Mouse (Mus musculus) adrenal gland, adult 2 months (tissue): Measurements from ENCODE around the gene Ppy. TPM values are rescaled to one million over a fixed set of nuclear protein-coding genes. Genes with fewer than 3 reads are reported as not detected.

Experiments
- DNase-seq: peaks from one replicate; pipeline ENCODE4 v3.0.0; 2021
- long read RNA-seq: library from polyadenylated mRNA; stranded (forward); transcript quantifications from one replicate; pipeline ENCODE4 v2.0.0, GENCODE M21; 2021
- polyA plus RNA-seq: library from polyadenylated mRNA; depleted of rRNA; stranded (reverse); fragments of >200 nt; gene quantifications from 2 replicates; pipeline ENCODE4 v1.2.3, GENCODE M21; 2012; rRNA removed
- total RNA-seq, 2 experiments: library from RNA; stranded (reverse); gene quantifications; 2 replicates each; pipeline ENCODE4 v1.2.3; 2021

The Ppy gene
- total RNA-seq (not detected), polyA plus RNA-seq (not detected in 2 replicates)
- long read RNA-seq, result 0 reads

- no peak for DNase-seq
Observed at GRCm38 (mm10) chr11:102101219-102101618, at the start of gene Ppy. TSS of gene Ppy (minus strand) at chr11:102101319.

DNA sequence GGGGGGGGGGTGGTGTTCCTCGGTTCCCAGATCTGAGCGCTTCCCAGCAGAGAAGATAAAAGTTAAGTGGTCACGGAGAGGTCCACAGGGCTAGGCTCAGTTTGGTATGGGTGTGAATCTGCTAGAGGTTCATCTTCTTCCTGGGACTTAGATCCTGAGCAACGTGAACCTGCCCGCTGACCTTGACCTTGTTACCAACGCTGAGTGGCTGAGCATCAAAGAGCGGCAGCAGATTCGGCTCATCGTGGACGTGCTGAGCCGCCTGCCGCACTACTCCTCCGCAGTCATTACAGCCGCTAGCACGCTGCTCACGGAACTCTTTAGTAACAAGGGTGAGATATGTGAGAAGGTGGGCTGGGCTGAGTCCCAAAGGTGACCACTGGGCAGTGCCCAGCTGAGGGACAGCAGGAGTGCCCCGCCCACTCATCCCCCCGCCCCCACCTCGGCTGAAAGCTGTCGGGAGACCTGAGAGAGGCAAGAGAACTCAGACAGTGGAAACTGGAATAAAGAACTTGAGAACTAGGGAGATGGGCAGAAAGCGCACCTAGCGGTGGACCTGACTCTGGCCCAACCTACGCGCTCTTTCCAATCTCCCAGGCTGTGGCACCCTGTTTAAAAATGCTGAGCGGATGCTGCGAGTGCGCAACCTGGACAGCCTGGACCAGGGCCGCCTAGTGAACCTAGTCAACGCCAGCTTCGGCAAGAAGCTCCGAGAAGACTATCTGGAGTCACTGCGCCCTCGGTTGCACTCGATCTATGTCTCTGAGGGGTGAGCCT is 46.3 kb upstream of the Ppy start:
- no peak for DNase-seq

- DNase-seq, result no peak
Observed at GRCm38 (mm10) chr11:102146531-102146930, 45.4 kb upstream of the Ppy start.

DNA sequence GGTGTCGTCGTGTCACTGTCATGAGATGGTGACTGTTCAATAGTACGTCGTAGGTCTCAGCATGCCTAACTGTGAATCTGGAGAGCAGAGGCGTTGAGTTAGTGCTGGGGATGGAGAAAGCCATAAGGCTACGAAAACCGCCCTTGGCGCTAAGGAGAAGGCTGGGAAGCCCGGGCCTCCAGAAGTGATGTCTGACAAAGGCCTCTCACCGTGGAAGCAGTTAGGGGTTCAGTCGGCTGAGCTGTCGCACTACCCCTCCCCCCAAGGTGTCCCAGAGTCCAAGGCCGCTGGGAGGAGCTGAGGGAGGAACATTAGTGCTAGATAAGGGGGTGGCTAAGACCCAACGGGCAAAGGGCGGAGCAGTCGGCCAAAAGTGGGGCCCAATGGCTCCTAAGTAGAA is 44.9 kb upstream of the Ppy start:
- DNase-seq, result peak; percentile 43

- peak; percentile 34 for DNase-seq
Observed at GRCm38 (mm10) chr11:102145471-102146001, 44.4 kb upstream of the Ppy start, which contains the start of gene Nags. TSS of gene Nags (plus strand) at chr11:102145513.

GRCm38 (mm10) chr11:102144957-102145470 is 43.9 kb upstream of the Ppy start:
- DNase-seq, result no peak

- no peak for DNase-seq
Observed at GRCm38 (mm10) chr11:102142355-102142754, 41.2 kb upstream of the Ppy start.

GRCm38 (mm10) chr11:102140508-102140907 is 39.4 kb upstream of the Ppy start:
- peak; percentile 58 for DNase-seq

DNA sequence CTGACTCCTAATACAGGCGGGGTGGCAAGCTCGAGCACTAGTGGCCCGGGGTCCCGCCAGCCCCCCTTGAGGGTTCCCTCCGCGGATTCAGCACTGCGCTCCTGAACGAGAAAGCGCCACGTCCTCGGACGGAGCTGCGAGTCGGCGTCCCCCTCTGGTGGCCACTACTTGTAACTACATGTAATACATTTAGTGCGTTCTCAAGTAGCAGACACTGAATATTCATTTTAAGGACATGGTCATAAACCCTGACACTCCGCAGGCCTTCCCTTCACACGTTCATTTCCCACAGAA is 37.3 kb upstream of the Ppy start:
- DNase-seq, result peak; percentile 64

- no peak for DNase-seq
Observed at GRCm38 (mm10) chr11:102137625-102138446, 36.7 kb upstream of the Ppy start.

- DNase-seq, result no peak
Observed at GRCm38 (mm10) chr11:102134516-102134915, 33.4 kb upstream of the Ppy start.

DNA sequence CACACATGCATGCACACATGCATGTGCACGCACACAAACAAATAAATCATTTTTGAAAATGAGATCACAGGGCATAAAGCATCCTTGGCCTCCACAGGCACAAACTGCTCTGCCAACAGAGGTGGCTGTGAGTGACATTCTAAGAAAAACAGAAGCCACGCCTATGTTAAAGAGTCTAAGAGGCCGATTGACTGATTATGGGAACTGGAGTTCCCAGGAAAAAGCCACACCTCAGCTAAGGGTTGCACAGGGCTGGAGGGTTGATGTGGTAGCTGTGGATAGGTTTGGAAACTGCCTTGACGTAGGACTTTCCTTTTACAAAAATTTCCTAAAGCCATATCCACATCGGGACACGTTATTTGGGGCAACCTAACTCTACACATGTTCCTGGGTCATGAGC is 16.3 kb upstream of the Ppy start:
- no peak for DNase-seq

- DNase-seq, result no peak
Observed at GRCm38 (mm10) chr11:102116241-102116640, 15.1 kb upstream of the Ppy start.

DNA sequence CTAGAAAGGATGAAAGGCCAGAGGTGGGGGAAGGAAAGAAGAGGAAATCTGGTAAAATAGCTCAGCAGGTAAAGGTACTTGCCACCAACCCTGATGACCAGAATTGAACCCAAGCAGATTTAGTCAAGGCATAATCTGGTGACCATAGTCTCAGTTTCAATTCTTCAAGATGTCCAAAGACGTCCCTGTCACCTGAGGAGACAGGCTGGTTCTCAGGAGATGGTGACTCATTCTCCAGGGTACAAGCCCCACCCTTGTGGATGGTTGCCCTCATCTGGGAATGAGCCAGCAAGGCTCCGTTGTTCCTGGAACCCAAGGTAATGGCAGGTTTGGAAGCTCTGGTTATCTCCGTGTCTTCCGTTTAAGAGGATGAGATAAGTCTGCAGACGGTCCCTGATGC is 10.5 kb upstream of the Ppy start:
- DNase-seq, result no peak

DNA sequence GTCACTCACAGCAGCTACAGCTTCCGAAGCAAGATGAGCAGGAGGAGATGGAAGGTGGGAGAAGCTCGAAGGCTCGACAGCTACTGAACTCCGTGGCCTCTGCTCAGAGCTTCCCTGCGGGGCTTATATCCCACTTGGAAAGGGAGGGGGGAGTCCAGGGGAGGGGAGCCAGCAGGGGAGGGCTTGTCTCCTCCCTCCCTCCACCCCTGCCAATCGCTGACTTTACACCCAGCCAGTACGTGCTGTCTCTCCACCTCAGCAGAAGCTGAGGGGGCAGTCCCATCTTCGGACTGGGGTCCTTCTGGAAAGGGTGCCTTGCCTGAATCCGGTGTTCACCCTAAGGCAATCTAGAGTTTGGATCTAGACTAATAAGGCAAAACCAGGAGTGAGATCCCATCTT is 6.6 kb upstream of the Ppy start, which contains the start of gene Pyy:
Gene Pyy (minus strand): TSS at position 101 of the 400 bp plus-strand sequence.
- DNase-seq, result no peak

GRCm38 (mm10) chr11:102106911-102107310 is 5.8 kb upstream of the Ppy start:
- DNase-seq, result no peak

DNA sequence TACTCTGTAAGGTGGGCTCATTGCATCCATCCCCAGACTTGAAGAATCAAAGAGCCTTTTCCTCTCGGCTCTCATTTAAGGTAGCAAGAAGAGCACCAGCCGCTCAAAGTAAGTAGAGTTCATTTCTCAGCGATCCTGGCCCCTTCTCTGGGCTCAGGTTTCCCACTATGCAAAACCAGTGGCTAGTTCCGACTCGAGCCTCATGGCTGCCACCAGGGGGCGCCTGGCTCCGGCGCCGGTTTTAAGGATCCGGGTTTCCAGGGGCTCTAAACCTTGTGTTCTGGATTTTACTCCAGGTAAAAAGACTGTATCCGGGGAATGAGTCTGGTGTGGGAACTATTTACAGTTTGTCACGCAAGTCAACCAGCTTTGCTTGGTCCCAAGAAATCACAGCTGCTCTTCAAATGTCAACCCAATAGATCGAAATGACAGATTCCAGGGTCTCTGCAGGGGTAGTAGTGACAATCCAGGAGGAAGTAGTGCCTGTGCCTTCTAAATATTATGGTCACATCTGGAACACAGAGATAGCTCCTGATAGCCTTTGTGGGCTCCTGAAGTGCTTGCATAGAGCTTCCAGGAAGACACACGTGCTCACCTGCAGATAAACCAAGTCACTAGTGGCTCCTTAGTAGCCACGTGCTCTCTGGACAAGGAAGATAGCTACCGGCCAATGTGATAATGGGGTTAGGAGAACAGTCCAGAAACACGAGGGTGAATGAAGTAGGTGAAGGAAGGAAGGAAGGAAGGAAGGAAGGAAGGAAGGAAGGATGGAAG is 1.6 kb upstream of the Ppy start:
- DNase-seq, result peak; percentile 55

GRCm38 (mm10) chr11:102096887-102097391 is 4.2 kb downstream of the Ppy start:
- peak; percentile 79 for DNase-seq

DNA sequence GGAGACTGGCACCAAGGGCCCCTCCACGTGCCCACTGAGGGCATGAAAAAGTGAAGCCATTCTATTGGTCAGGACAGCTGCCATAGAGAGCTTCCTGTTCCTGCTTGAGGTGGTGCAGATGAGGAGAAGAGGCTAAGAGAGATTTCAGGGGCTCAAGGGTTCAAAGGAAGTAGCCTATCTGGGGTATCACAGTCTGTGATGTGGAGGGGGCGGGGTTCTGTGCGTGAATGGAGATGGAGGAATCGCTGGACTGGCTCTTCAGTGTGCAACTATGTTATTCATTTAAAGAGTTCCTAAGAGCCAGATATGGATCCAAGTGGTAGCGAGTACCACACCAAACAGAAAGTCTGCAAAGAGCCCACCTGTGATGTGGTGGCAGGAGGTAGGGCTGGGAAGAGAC is 4.7 kb downstream of the Ppy start:
- no peak for DNase-seq

DNA sequence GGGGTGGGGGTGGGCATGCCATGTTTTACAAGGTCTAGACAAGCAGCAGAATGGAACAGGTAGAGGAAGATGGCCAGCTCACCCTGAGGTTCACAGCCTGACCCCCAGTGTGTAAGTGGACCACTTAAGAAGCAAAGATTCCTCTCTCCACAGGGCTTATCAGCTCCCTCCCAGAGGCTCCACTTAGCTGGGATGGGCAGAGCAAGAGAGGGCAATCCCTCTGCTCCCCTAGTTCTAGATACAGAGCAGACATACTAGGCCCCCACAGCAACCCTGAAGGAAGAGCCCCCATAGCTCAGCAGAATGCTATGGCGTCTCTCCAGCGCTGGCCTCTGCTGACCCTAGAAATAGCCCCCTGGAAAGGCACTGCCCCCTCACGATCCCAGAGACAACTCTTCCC is 5.4 kb downstream of the Ppy start:
- DNase-seq, result no peak

DNA sequence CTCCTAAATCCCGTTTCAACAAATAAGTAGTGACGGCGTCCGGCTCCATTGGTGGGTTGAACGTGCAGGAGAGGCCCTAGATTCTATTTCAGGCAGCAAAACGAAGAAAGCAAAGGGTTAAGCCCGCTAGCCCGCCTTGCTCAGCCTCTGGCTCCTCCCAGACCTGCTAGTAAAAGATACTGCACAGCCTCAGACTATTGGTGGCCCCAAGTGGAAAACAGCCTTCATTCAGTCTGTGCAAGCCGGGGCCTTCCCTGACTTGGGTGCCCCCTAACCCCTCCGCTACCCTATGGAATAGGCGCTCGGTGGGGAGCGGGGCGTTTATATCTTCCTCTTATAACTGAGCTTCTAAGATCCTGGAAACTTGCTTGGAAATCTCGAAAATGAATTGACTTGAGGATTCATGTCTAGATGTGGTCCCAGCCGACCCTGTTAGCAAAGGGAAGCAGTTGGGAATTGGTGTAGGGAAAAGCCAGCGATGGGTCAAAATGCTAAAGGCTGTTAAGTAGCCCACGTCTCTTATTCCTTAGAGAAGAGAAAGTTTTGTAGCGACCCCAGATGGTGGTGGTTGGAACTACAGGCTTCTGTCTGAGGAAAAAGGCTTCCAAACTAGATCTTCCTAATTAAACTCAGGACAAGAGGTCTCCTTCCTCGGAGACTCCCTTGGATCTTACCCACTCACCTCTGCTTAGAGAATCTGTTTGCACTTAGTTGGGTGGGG is 11.9 kb downstream of the Ppy start:
- DNase-seq, result peak; percentile 77
